Mouse (Mus musculus) hindbrain, embryonic 12.5 days (tissue): Measurements from ENCODE around the gene Pde4d. TPM values are rescaled to one million over a fixed set of nuclear protein-coding genes. Genes with fewer than 3 reads are reported as not detected.

Source experiments
- ATAC-seq: fragments of 200-750 bp; cut with Nextera tagmentation; 2 replicates; pipeline ENCODE4 v1.8.0; 2017; ENCODE audit warnings: moderate TSS enrichment; ENCODE audit not compliant: low FRiP score
- H3K27ac ChIP-seq: fragments of 300-500 bp; sonication (generic); 2 replicates; pipeline ENCODE4 v1.5.1; 2016; ENCODE audit warnings: mild to moderate bottlenecking
- H3K27me3 ChIP-seq: fragments of 300-500 bp; sonication (generic); 2 replicates; pipeline ENCODE4 v1.6.1; 2016; ENCODE audit warnings: mild to moderate bottlenecking
- H3K36me3 ChIP-seq: fragments of 300-500 bp; sonication (generic); 2 replicates; pipeline ENCODE4 v1.6.1; 2016; ENCODE audit warnings: mild to moderate bottlenecking
- H3K4me1 ChIP-seq: fragments of 300-500 bp; sonication (generic); 2 replicates; pipeline ENCODE4 v1.6.1; 2016
- H3K4me2 ChIP-seq: fragments of 300-500 bp; sonication (generic); replicated peaks from 2 replicates; pipeline ENCODE4 v1.6.1; 2016; ENCODE audit warnings: mild to moderate bottlenecking
- H3K4me3 ChIP-seq: fragments of 300-500 bp; sonication (generic); 2 replicates; pipeline ENCODE4 v1.5.1; 2016; ENCODE audit warnings: mild to moderate bottlenecking
- H3K9ac ChIP-seq: fragments of 300-500 bp; sonication (generic); 2 replicates; pipeline ENCODE4 v1.6.1; 2016; ENCODE audit warnings: mild to moderate bottlenecking, moderate library complexity
- H3K9me3 ChIP-seq: fragments of 300-500 bp; sonication (generic); replicated peaks from 2 replicates; pipeline ENCODE4 v1.6.1; 2016; ENCODE audit warnings: mild to moderate bottlenecking
- WGBS: fragments of 180-500 bp; shearing (Covaris S2); methylation state at CpG from one replicate; pipeline ENCODE4 v1.1.7; 2016; 5-methylcytosine and 5-hydroxymethylcytosine counted together
- polyA plus RNA-seq: library from polyadenylated mRNA; unstranded; fragments of >200 nt; fragmentation: Nextera tagmentation; extraction: Ambion mirVana; gene quantifications from 2 replicates; pipeline ENCODE4 v1.2.1, GENCODE M21; 2016

The Pde4d gene
- polyA plus RNA-seq, 1 experiment from 2014 or later, result 20.6 TPM

GRCm38 (mm10) chr13:109260796-109261516 is 811.2 kb downstream of the Pde4d start:
- Histone ChIP-seq H3K9ac (peak overlapping the region; percentile 53), H3K27me3 (no peaks in the 10 kb centered on the region), H3K9me3 (no peaks in the 10 kb centered on the region), H3K36me3 (no peaks in the 10 kb centered on the region), H3K4me2 (peak overlapping the region; percentile 70), H3K27ac (peak overlapping the region; percentile 66), H3K4me1 (peaks cover 12% of the 10 kb centered on the region; the same call in 1 of the 2 replicates), H3K4me3 (peak overlapping the region; percentile 48)
- WGBS, result under 1% methylated on average over 17 of the region's 17 CpGs
- ATAC-seq, result peak; percentile 75

DNA sequence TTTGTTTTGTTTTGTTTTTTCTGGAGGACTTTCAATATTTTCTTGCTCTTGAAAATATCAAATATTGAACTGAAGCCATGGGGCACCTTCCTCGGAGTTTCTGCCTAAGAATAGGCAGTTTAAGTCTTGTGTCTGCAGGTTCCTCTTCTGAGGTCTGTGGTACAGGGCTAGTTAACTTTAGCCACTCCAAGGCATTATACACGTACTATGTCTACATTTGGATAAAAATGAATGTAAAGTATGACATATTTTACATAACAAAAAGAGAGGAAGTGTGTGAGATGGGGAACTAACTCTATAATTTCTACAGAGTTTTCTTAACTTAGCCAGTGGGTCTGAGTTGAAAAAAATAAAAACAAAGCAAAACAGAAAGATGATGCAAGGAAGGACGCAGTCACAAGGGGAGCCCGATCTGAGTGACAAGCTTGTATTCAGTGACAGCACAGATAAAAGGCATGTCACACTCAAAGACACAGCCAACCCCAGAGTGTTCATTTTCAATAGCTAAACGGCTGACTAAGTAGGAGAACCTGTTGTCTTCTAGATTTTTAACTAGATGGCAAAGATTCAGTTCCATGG is 812.0 kb downstream of the Pde4d start:
- Histone ChIP-seq H3K9ac (no peak overlapping the region), H3K9me3 (no peaks in the 10 kb centered on the region), H3K4me1 (peaks cover 12% of the 10 kb centered on the region; the same call in 1 of the 2 replicates), H3K4me3 (no peak overlapping the region), H3K27me3 (no peaks in the 10 kb centered on the region), H3K4me2 (peak overlapping the region; percentile 70), H3K36me3 (no peaks in the 10 kb centered on the region), H3K27ac (no peak overlapping the region)
- 18% methylated on average over 5 of the region's 5 CpGs for WGBS
- no peak for ATAC-seq

DNA sequence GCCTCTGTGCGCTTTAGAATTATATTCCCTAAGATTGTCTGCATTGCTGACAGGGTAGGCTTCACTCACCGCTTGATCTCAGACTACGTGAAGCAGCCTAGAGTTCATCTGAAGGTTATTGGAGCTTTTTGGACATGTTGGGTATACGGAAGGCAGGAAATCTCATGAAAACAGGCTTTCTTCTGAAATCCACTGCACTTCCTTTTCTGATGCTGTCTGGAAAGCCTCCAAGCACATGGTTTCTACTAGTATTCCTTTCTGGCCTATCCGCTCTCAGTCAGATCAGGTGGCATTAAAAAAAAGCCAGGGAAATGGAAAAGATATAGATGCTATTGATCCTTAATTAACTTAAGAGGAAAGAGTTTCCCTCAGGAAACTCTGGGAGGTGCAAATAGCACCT is 812.8 kb downstream of the Pde4d start:
- peaks cover 12% of the 10 kb centered on the region; the same call in 1 of the 2 replicates for H3K4me1 ChIP-seq
- WGBS, result 78% methylated on average over 5 of the region's 5 CpGs
- no peaks in the 10 kb centered on the region for H3K36me3 ChIP-seq
- H3K4me2 ChIP-seq, result peak overlapping the region; percentile 70
- H3K27me3 ChIP-seq, result no peaks in the 10 kb centered on the region
- no peak overlapping the region for H3K4me3 ChIP-seq
- H3K27ac ChIP-seq, result no peak overlapping the region
- no peaks in the 10 kb centered on the region for H3K9me3 ChIP-seq
- H3K9ac ChIP-seq, result no peak overlapping the region
- no peak for ATAC-seq

DNA sequence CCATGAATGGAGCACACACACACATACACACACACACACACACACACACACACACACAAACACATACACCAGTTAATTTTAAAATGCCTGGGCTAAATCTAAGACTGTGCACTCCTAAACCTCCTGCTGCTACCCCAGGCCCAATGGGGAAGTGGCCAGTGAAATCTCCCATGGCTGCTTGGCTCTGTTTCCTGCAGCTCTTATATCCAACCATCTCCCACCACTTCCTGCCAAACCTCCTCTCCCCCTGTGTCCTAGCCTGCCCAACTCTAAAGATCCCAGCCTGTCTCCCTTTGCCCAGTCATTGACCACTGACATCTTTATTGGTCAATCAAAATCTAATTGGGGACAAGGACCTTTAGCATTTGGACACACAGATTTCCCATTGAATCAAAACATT is 814.1 kb downstream of the Pde4d start:
- Histone ChIP-seq H3K4me3 (no peak overlapping the region), H3K4me1 (peaks cover 14% of the 10 kb centered on the region), H3K27ac (no peak overlapping the region), H3K4me2 (no peak overlapping the region), H3K9ac (no peak overlapping the region), H3K9me3 (no peaks in the 10 kb centered on the region), H3K27me3 (no peaks in the 10 kb centered on the region), H3K36me3 (no peaks in the 10 kb centered on the region)
- no peak for ATAC-seq

- ATAC-seq, result no peak
Measured at GRCm38 (mm10) chr13:109268253-109268652, 818.5 kb downstream of the Pde4d start.

GRCm38 (mm10) chr13:109268659-109269322 is 819.0 kb downstream of the Pde4d start:
- Histone ChIP-seq H3K4me1 (peaks cover 2% of the 10 kb centered on the region; the same call in 1 of the 2 replicates), H3K4me3 (no peak overlapping the region), H3K36me3 (no peaks in the 10 kb centered on the region), H3K27me3 (no peaks in the 10 kb centered on the region), H3K27ac (no peak overlapping the region), H3K9me3 (no peaks in the 10 kb centered on the region), H3K4me2 (no peak overlapping the region), H3K9ac (no peak overlapping the region)
- ATAC-seq, result no peak
- WGBS, result 92% methylated on average over 4 of the region's 4 CpGs

More at GRCm38 (mm10) chr13:109268253-109268652, 818.5 kb downstream of the Pde4d start:
- H3K9me3 ChIP-seq, result no peaks in the 10 kb centered on the region
- H3K9ac ChIP-seq, result no peak overlapping the region
- H3K27me3 ChIP-seq, result no peaks in the 10 kb centered on the region
- H3K4me3 ChIP-seq, result no peak overlapping the region
- H3K36me3 ChIP-seq, result no peaks in the 10 kb centered on the region
- H3K27ac ChIP-seq, result no peak overlapping the region
- no peak overlapping the region for H3K4me2 ChIP-seq
- 53% methylated on average over 3 of the region's 3 CpGs for WGBS
- H3K4me1 ChIP-seq, result peaks cover 2% of the 10 kb centered on the region; the same call in 1 of the 2 replicates

DNA sequence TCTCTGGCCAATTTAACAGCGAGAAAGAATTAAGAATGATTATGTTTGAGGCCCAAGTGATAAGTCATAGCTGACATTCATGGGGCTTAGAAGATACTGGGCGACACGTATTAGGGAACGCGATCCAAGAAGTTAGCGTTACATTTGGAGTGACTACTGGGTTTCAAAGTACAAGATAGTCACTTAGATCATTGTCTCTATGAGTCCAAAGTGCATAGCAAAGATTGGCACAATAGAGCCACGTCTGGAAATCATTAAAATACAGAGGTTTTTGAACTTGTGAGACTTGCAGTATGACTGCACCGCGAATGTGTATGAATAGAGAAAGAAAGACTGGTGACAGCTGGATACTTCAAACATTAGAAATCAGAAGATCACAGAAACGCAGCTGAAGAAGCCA is 825.1 kb downstream of the Pde4d start:
- no peak for ATAC-seq
- WGBS, result 91% methylated on average over 10 of the region's 10 CpGs
- no peaks in the 10 kb centered on the region for H3K36me3 ChIP-seq
- no peak overlapping the region for H3K9ac ChIP-seq
- no peak overlapping the region for H3K4me2 ChIP-seq
- no peak overlapping the region for H3K4me3 ChIP-seq
- H3K27ac ChIP-seq, result no peak overlapping the region
- H3K27me3 ChIP-seq, result no peaks in the 10 kb centered on the region
- H3K4me1 ChIP-seq, result peaks cover 8% of the 10 kb centered on the region; the same call in 1 of the 2 replicates
- peaks cover 11% of the 10 kb centered on the region; the same call in 1 of the 2 replicates for H3K9me3 ChIP-seq

DNA sequence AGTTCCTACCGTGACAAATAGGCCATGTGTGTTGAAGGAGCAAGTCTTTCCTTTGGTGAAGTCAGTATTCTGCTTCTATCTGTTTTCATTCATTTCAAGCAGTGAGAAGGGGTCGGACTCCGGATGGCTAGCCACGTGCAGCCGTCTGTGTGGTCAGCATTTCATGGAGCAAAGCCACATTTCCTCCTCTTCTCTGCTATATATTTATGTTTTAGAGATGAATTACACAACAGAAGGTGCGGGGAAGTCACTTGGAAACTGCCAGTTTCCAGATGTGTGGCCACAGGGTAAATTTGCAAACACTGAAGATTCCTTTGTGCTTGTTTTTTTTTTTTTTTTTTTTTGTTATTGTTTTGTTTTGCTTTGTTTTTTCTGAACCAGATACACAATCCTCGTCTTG is 828.0 kb downstream of the Pde4d start:
- Histone ChIP-seq H3K27me3 (no peaks in the 10 kb centered on the region), H3K4me3 (no peak overlapping the region), H3K27ac (no peak overlapping the region), H3K9ac (no peak overlapping the region), H3K9me3 (peaks cover 11% of the 10 kb centered on the region; the same call in 1 of the 2 replicates), H3K4me1 (peaks cover 8% of the 10 kb centered on the region; the same call in 1 of the 2 replicates), H3K4me2 (no peak overlapping the region), H3K36me3 (no peaks in the 10 kb centered on the region)
- 68% methylated on average over 7 of the region's 7 CpGs for WGBS
- no peak for ATAC-seq

DNA sequence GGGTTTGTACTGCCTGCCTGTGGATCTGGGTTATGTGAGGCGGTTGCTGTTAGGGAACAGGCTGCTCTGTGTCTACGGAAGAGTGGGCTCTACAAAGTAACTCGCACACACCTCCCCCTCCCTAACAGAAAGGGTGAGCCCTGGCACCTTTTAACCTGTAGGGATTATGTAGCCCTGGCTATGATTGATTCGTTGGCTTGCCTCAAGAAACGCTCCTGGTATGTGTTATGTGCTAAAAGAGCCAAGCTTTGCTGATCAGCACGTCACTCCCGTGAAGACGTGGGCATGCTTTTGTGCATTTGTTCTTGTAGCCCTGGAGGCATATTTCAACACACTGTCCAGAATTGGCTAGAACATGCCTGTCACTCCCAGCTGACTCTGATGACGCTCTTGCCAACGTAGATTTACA is 828.8 kb downstream of the Pde4d start:
- no peak overlapping the region for H3K4me2 ChIP-seq

GRCm38 (mm10) chr13:109279211-109279610 is 829.5 kb downstream of the Pde4d start:
- 86% methylated on average over 6 of the region's 6 CpGs for WGBS
- Histone ChIP-seq H3K27ac (no peak overlapping the region), H3K9me3 (peaks cover 11% of the 10 kb centered on the region; the same call in 1 of the 2 replicates), H3K4me3 (no peak overlapping the region), H3K9ac (no peak overlapping the region), H3K36me3 (no peaks in the 10 kb centered on the region), H3K27me3 (no peaks in the 10 kb centered on the region), H3K4me1 (peaks cover 8% of the 10 kb centered on the region; the same call in 1 of the 2 replicates), H3K4me2 (no peak overlapping the region)
- ATAC-seq, result no peak

More for the DNA sequence above, 828.8 kb downstream of the Pde4d start:
- 0 out of 2 replicates have a peak overlapping the region, but pooled peaks have one; percentile 30 for H3K27ac ChIP-seq
- H3K4me1 ChIP-seq, result peaks cover 8% of the 10 kb centered on the region; the same call in 1 of the 2 replicates
- no peak for ATAC-seq
- H3K27me3 ChIP-seq, result no peaks in the 10 kb centered on the region
- no peaks in the 10 kb centered on the region for H3K36me3 ChIP-seq
- peaks cover 11% of the 10 kb centered on the region; the same call in 1 of the 2 replicates for H3K9me3 ChIP-seq
- H3K9ac ChIP-seq, result no peak overlapping the region
- WGBS, result 58% methylated on average over 10 of the region's 10 CpGs
- no peak overlapping the region for H3K4me3 ChIP-seq

DNA sequence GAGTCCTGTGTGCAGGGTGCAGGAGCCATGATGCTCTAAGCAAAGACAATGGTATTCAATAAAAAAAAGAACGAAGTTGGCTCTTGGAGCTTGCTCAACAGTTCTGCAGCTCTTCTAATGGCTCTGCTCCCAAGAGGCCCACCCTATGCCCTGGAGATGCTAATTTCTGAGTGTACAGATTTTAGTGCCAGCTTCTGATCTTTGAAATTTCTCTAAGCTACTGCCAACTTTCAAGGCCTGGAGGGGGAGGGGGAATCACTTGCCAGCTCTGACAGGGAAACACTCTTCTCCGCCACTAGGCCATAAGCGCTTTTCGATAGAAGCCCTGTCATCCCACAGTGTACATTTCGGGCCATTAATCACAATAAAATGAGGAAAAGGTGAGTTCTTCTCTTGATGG is 830.7 kb downstream of the Pde4d start:
- no peak overlapping the region for H3K4me3 ChIP-seq
- no peaks in the 10 kb centered on the region for H3K36me3 ChIP-seq
- ATAC-seq, result no peak
- peaks cover 8% of the 10 kb centered on the region; the same call in 1 of the 2 replicates for H3K4me1 ChIP-seq
- 93% methylated on average over 5 of the region's 5 CpGs for WGBS
- no peak overlapping the region for H3K9ac ChIP-seq
- H3K27ac ChIP-seq, result no peak overlapping the region
- no peaks in the 10 kb centered on the region for H3K27me3 ChIP-seq
- H3K9me3 ChIP-seq, result peaks cover 3% of the 10 kb centered on the region; the same call in 1 of the 2 replicates
- H3K4me2 ChIP-seq, result no peak overlapping the region

DNA sequence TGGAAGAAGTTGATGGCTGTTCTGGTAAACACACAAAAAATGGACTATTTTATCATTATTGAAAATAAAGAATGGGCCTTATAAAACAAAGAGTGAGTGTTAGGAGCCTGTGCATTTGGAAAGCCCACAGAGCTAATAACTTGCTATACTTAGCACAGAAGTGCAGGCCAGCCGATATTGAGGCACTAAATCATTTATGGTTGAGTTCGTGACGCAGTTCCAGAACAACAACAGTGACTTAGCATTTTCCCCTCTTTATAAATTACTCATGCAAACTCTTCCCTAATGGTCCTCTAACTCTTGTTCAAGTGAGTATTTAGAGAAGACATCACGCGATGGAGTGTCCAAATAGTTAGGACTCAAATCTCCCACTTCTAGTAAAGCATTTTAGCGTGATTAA is 837.7 kb downstream of the Pde4d start:
- Histone ChIP-seq H3K27ac (no peak overlapping the region), H3K4me1 (no peaks in the 10 kb centered on the region), H3K27me3 (no peaks in the 10 kb centered on the region), H3K4me2 (no peak overlapping the region), H3K36me3 (no peaks in the 10 kb centered on the region), H3K9ac (no peak overlapping the region), H3K4me3 (no peak overlapping the region), H3K9me3 (no peaks in the 10 kb centered on the region)
- no peak for ATAC-seq
- WGBS, result 92% methylated on average over 6 of the region's 6 CpGs
